Mouse (Mus musculus): Measurements from ENCODE around the gene Kcnip1.

DNA sequence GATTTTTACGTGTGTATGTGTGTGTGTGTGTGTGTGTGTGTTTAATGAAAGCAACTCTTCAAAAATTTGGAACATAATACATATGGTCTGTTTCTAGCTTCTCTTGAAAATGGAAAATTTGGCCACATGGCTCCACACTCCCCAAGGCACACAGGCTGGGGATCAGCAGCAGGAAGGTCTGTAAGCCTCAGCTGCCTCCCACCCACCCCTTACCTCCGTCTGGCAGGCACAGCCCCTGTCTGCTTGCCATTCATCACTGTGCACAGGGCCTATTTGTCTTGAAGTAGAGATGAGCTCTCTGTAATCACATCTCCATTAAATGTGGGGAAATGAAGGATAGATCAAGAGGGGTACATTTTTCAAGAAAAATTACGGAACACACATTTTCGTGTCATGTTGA is 212.7 kb downstream of the Kcnip1 start:
- TF ChIP-seq CTCF (IDR thresholded peaks at IDR 0.05; ENCODE audit: low read depth, low read length) (no peak), POLR2A (IDR thresholded peaks at IDR 0.05; ENCODE audit: extremely low read depth, insufficient read depth, low read length) (no peak)
